Mouse (Mus musculus) WW6 (cell line): ENCODE results near the gene Wnt4.

Experiments
- DNase-seq: peaks from one replicate; pipeline ENCODE4 v3.0.0-alpha.2; 2013; ENCODE audit warnings: low read depth, low spot score

Wnt4 gene

GRCm38 (mm10) chr4:137277166-137277513 lies at the start of gene Wnt4:
TSS of gene Wnt4 (plus strand) at chr4:137277489.
- no peak for DNase-seq

- DNase-seq: no peak
These were observed 48.6 kb upstream of the Wnt4 start for GRCm38 (mm10) chr4:137228566-137229115.

- DNase-seq: no peak
These were observed 45.5 kb upstream of the Wnt4 start for GRCm38 (mm10) chr4:137231494-137232470.

- no peak for DNase-seq
These were observed 43.7 kb upstream of the Wnt4 start for GRCm38 (mm10) chr4:137233632-137234031.

- DNase-seq: no peak
These were observed 42.8 kb upstream of the Wnt4 start for GRCm38 (mm10) chr4:137234444-137234843.

- no peak for DNase-seq
These were observed 41.9 kb upstream of the Wnt4 start for GRCm38 (mm10) chr4:137235368-137235767.

GRCm38 (mm10) chr4:137244883-137245282 lies 32.4 kb upstream of the Wnt4 start:
- no peak for DNase-seq

- no peak for DNase-seq
These were observed 27.0 kb upstream of the Wnt4 start for GRCm38 (mm10) chr4:137250333-137250732.

- DNase-seq: no peak
These were observed 26.4 kb upstream of the Wnt4 start for GRCm38 (mm10) chr4:137250849-137251248.

GRCm38 (mm10) chr4:137253601-137254000 lies 23.7 kb upstream of the Wnt4 start:
- no peak for DNase-seq

GRCm38 (mm10) chr4:137254206-137254976 lies 22.9 kb upstream of the Wnt4 start:
- DNase-seq: no peak

- DNase-seq: no peak
These were observed 21.7 kb upstream of the Wnt4 start for GRCm38 (mm10) chr4:137255568-137255967.

GRCm38 (mm10) chr4:137261826-137262225 lies 15.5 kb upstream of the Wnt4 start:
- DNase-seq: no peak

GRCm38 (mm10) chr4:137264066-137264465 lies 13.2 kb upstream of the Wnt4 start:
- no peak for DNase-seq

GRCm38 (mm10) chr4:137265116-137265515 lies 12.2 kb upstream of the Wnt4 start:
- DNase-seq: no peak

GRCm38 (mm10) chr4:137268541-137268940 lies 8.7 kb upstream of the Wnt4 start:
- no peak for DNase-seq

GRCm38 (mm10) chr4:137271856-137272255 lies 5.4 kb upstream of the Wnt4 start:
- DNase-seq: no peak

GRCm38 (mm10) chr4:137274304-137274703 lies 3.0 kb upstream of the Wnt4 start:
- DNase-seq: no peak

GRCm38 (mm10) chr4:137276443-137277165 lies 685 bp upstream of the Wnt4 start:
- DNase-seq: no peak

- DNase-seq: no peak
These were observed 383 bp downstream of the Wnt4 start for GRCm38 (mm10) chr4:137277600-137278143.
